Mouse (Mus musculus) intestine, embryonic 15.5 days (tissue): ENCODE data around the gene Dph1. TPM values are rescaled to one million over a fixed set of nuclear protein-coding genes. Genes with fewer than 3 reads are reported as not detected.

Experiments used
- ATAC-seq: fragments of 200-750 bp; cut with Nextera tagmentation; 2 replicates; pipeline ENCODE4 v1.8.0; 2017; ENCODE audit warnings: moderate TSS enrichment, moderate library complexity
- H3K27ac ChIP-seq: fragments of 300-500 bp; sonication (generic); 2 replicates; pipeline ENCODE4 v1.5.1; 2015; ENCODE audit warnings: mild to moderate bottlenecking, inconsistent platforms
- H3K27me3 ChIP-seq: fragments of 300-500 bp; sonication (generic); replicated peaks from 2 replicates; pipeline ENCODE4 v1.6.1; 2015; ENCODE audit warnings: inconsistent platforms
- H3K36me3 ChIP-seq: fragments of 300-500 bp; sonication (generic); 2 replicates; pipeline ENCODE4 v1.6.1; 2015; ENCODE audit warnings: inconsistent platforms
- H3K4me1 ChIP-seq: fragments of 300-500 bp; sonication (generic); replicated peaks from 2 replicates; pipeline ENCODE4 v1.6.1; 2015; ENCODE audit warnings: inconsistent platforms
- H3K4me2 ChIP-seq: fragments of 300-500 bp; sonication (generic); replicated peaks from 2 replicates; pipeline ENCODE4 v1.6.1; 2015; ENCODE audit warnings: mild to moderate bottlenecking, inconsistent platforms
- H3K4me3 ChIP-seq: fragments of 300-500 bp; sonication (generic); replicated peaks from 2 replicates; pipeline ENCODE4 v1.5.1; 2015; ENCODE audit warnings: inconsistent platforms
- H3K9ac ChIP-seq: fragments of 300-500 bp; sonication (generic); 2 replicates; pipeline ENCODE4 v1.6.1; 2015; ENCODE audit warnings: inconsistent platforms
- H3K9me3 ChIP-seq: fragments of 300-500 bp; sonication (generic); 2 replicates; pipeline ENCODE4 v1.6.1; 2016; ENCODE audit warnings: inconsistent platforms
- WGBS: fragments of 180-500 bp; shearing (Covaris S2); methylation state at CpG from one replicate; pipeline ENCODE4 v1.1.7; 2015; 5-methylcytosine and 5-hydroxymethylcytosine counted together
- polyA plus RNA-seq: library from polyadenylated mRNA; unstranded; fragments of >200 nt; fragmentation: Nextera tagmentation; extraction: Ambion mirVana; gene quantifications from 2 replicates; pipeline ENCODE4 v1.2.1, GENCODE M21; 2015

Dph1 gene
- polyA plus RNA-seq, 1 experiment from 2014 or later, result 23.8 TPM

DNA sequence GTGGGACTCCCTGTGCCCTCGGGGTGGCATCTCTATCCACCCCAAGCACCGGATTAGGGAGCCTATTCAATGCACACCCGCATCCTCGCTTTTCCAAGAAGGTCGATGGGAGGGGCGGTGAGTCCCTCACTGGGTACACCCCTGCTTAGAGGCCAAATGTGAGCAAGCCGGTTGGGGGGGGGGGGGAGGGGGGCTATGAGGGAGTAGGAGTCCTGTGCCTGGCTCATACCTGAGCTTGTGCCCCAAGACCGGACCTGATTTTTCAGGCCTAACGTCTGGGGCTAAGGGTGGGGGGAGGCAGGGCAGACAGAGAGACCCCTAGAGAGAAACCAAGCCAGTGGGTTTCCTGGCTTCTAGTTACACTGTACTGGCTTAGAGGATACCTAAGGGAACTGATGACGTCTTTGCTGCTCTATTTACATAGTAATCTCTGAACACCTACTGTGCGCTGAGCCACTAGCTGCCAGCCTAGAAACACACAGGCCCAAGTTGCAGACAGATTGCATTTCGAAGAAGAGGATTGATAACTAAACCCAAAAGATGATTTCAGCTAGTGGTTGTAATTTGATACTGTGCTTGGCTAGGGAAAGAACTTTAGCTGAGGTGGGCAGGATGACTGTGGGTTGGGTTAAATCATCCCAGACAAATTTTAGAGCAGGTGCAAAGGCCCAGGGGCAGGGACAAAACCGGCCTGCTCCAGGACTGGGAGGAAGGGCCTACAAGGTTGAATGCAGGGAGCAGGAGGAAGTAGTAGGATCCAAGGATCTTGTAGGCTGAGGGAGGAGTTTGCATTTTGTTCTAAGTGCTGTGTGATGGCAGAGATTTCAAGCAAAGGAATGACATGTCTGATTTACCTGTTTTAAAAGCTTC, 23.3 kb upstream of the Dph1 start:
- Histone ChIP-seq H3K9me3 (no peaks in the 10 kb centered on the region), H3K27ac (peak overlapping the region; percentile 83), H3K36me3 (no peaks in the 10 kb centered on the region), H3K4me3 (peak overlapping the region; percentile 31), H3K4me1 (peaks cover 36% of the 10 kb centered on the region), H3K4me2 (peak overlapping the region; percentile 78), H3K27me3 (no peaks in the 10 kb centered on the region), H3K9ac (peak overlapping the region; percentile 37)
- WGBS, result 24% methylated on average over 12 of the region's 13 CpGs
- ATAC-seq, result peak; percentile 37; the same call in 1 of the 2 replicates

DNA sequence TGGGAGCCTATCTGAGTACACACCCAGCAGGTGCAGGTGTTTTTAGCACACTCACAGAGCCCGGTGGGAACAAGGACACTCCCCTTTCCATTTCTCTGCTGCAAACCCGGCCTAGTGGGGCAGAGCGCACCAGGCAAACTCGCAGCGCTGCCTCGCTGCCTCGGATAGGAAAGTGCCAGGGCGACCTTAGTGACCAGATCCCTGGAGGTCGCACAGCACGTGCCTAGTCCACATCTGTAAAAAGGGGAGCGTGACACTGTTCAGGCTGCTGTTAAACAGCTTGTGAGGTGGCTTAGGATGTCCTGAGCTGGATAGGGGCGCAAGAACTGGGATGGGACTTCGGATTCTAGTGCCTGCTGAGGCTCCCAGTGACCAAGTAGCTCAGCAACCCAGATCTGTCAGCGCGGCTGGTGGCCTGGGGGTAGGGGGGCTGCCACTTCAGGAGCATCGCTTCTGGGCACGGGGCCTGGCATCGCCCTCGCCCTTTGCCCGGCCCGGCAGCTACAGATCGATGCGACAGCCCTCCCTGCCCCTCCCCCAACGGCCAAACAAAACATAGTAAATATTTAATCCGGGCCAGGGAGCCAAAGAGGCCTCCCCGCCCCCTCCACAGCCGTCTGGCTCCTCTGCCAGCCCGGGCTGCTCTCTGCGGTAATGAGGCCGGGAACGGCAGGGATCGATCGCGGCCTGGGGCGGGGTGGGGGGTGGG, 22.5 kb upstream of the Dph1 start:
- H3K27ac ChIP-seq, result peak overlapping the region; percentile 83
- peak overlapping the region; percentile 31 for H3K4me3 ChIP-seq
- peak; percentile 89 for ATAC-seq
- H3K9ac ChIP-seq, result peak overlapping the region; percentile 37
- 8% methylated on average over 35 of the region's 35 CpGs for WGBS
- no peaks in the 10 kb centered on the region for H3K9me3 ChIP-seq
- peak overlapping the region; percentile 78 for H3K4me2 ChIP-seq
- peaks cover 36% of the 10 kb centered on the region for H3K4me1 ChIP-seq
- H3K36me3 ChIP-seq, result no peaks in the 10 kb centered on the region
- H3K27me3 ChIP-seq, result no peaks in the 10 kb centered on the region

GRCm38 (mm10) chr11:75212876-75213275, 21.8 kb upstream of the Dph1 start:
- no peak overlapping the region for H3K4me3 ChIP-seq
- H3K4me2 ChIP-seq, result no peak overlapping the region
- no peak overlapping the region for H3K9ac ChIP-seq
- WGBS, result 57% methylated on average over 1 of the region's 3 CpGs
- no peaks in the 10 kb centered on the region for H3K27me3 ChIP-seq
- H3K4me1 ChIP-seq, result peaks cover 36% of the 10 kb centered on the region
- 0 out of 2 replicates have a peak, but pooled peaks have one; percentile 18 for ATAC-seq
- H3K36me3 ChIP-seq, result no peaks in the 10 kb centered on the region
- H3K27ac ChIP-seq, result peak overlapping the region; percentile 73; the same call in 1 of the 2 replicates
- H3K9me3 ChIP-seq, result no peaks in the 10 kb centered on the region

DNA sequence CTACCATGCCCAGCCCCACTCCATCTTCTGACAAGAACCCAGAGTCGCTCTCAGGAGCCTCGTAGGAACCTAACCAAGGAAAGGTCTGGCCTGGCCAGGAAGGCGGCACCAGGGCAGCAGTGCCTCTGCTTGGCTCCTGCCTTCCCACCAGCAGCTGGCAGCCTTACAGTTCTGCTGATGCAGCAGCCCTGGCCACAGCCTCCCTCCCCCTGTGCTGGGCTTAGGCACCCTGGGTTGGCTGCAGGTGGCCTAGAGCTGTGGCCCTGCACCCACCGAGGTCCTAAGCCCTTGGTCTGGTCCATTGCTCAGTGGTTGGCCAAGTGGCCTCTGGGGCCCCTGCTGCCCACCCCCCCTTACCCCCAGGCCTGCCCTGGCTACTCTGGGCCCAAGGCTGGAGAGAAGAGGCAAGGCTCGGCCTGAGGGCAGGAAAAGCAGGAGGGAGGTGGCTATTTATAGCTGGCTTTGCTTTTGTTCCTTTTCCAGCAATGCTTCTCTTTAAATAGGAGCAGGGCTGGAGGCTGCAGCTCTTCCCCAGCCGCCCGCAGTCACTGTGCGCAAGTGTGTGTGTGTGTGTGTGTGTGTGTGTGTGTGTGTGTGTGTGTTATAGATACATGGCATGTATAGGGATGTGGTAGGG, 21.1 kb upstream of the Dph1 start:
- Histone ChIP-seq H3K9ac (no peak overlapping the region), H3K9me3 (no peaks in the 10 kb centered on the region), H3K4me2 (no peak overlapping the region), H3K4me3 (no peak overlapping the region), H3K36me3 (no peaks in the 10 kb centered on the region), H3K27ac (peak overlapping the region; percentile 73), H3K27me3 (no peaks in the 10 kb centered on the region), H3K4me1 (peaks cover 36% of the 10 kb centered on the region)
- ATAC-seq, result 0 out of 2 replicates have a peak, but pooled peaks have one; percentile 2
- WGBS, result 61% methylated on average over 8 of the region's 8 CpGs

DNA sequence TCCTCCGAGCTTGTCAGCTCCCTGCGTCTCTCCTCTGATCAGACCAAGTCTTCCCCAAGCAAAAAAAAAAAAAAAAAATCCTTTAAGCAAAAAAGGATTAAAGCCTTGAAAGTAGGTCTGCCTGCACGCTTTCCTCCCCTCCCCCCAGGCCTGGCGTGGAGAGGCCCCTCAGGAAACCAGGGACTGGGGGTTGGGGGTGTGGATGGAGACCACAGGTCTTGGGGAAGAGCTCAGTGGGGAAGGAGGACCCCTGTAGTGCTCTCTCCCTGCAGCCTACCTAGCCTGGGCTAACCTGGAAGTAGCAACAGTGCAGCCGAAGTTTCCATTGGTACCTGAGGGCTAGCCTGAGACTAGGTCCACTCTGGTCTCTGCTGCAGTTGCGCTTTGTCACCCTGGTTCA, 19.7 kb upstream of the Dph1 start:
- Histone ChIP-seq H3K4me3 (no peak overlapping the region), H3K9me3 (no peaks in the 10 kb centered on the region), H3K27me3 (no peaks in the 10 kb centered on the region), H3K9ac (no peak overlapping the region), H3K4me1 (peaks cover 33% of the 10 kb centered on the region), H3K27ac (no peak overlapping the region), H3K4me2 (no peak overlapping the region), H3K36me3 (no peaks in the 10 kb centered on the region)
- 58% methylated on average over 6 of the region's 6 CpGs for WGBS
- ATAC-seq, result no peak

- ATAC-seq, result no peak
- 67% methylated on average over 4 of the region's 4 CpGs for whole genome bisulfite sequencing
- Histone ChIP-seq H3K9ac (no peak overlapping the region), H3K9me3 (no peaks in the 10 kb centered on the region), H3K4me1 (peaks cover 31% of the 10 kb centered on the region), H3K27ac (no peak overlapping the region), H3K27me3 (no peaks in the 10 kb centered on the region), H3K4me2 (no peak overlapping the region), H3K36me3 (no peaks in the 10 kb centered on the region), H3K4me3 (no peak overlapping the region)
Measured at GRCm38 (mm10) chr11:75210093-75210492, 19.1 kb upstream of the Dph1 start.

GRCm38 (mm10) chr11:75209363-75209762, 18.3 kb upstream of the Dph1 start:
- Histone ChIP-seq H3K27me3 (no peaks in the 10 kb centered on the region), H3K4me2 (no peak overlapping the region), H3K4me1 (peaks cover 31% of the 10 kb centered on the region), H3K9me3 (no peaks in the 10 kb centered on the region), H3K4me3 (no peak overlapping the region), H3K27ac (no peak overlapping the region), H3K36me3 (no peaks in the 10 kb centered on the region), H3K9ac (no peak overlapping the region)
- no peak for ATAC-seq
- 80% methylated on average over 4 of the region's 4 CpGs for WGBS

- ATAC-seq, result peak; percentile 67
- Histone ChIP-seq H3K4me1 (peaks cover 17% of the 10 kb centered on the region; the same call in 1 of the 2 replicates), H3K4me2 (no peak overlapping the region), H3K27ac (peak overlapping the region; percentile 32; the same call in 1 of the 2 replicates), H3K36me3 (no peaks in the 10 kb centered on the region), H3K27me3 (no peaks in the 10 kb centered on the region), H3K4me3 (no peak overlapping the region), H3K9ac (no peak overlapping the region), H3K9me3 (no peaks in the 10 kb centered on the region)
- 58% methylated on average over 4 of the region's 4 CpGs for WGBS
Measured at GRCm38 (mm10) chr11:75206347-75206746, 15.3 kb upstream of the Dph1 start.

- ATAC-seq, result no peak
- Histone ChIP-seq H3K27ac (no peak overlapping the region), H3K4me1 (peaks cover 10% of the 10 kb centered on the region; the same call in 1 of the 2 replicates), H3K27me3 (no peaks in the 10 kb centered on the region), H3K9me3 (no peaks in the 10 kb centered on the region), H3K4me2 (no peak overlapping the region), H3K36me3 (no peaks in the 10 kb centered on the region), H3K4me3 (no peak overlapping the region), H3K9ac (no peak overlapping the region)
- WGBS, result 54% methylated on average over 9 of the region's 9 CpGs
Measured at GRCm38 (mm10) chr11:75204472-75204871, 13.4 kb upstream of the Dph1 start.

- Histone ChIP-seq H3K4me2 (no peak overlapping the region), H3K9ac (no peak overlapping the region), H3K36me3 (no peaks in the 10 kb centered on the region), H3K27ac (no peak overlapping the region), H3K4me3 (no peak overlapping the region), H3K9me3 (no peaks in the 10 kb centered on the region), H3K4me1 (peaks cover 10% of the 10 kb centered on the region; the same call in 1 of the 2 replicates), H3K27me3 (0 out of 2 replicates have a peak, but pooled peaks cover under 1% of the 10 kb centered on the region)
- ATAC-seq, result no peak
- 86% methylated on average over 4 of the region's 4 CpGs for WGBS
Measured at GRCm38 (mm10) chr11:75203926-75204325, 12.9 kb upstream of the Dph1 start.

GRCm38 (mm10) chr11:75201721-75202120, 10.7 kb upstream of the Dph1 start:
- Histone ChIP-seq H3K27ac (no peak overlapping the region), H3K9me3 (no peaks in the 10 kb centered on the region), H3K4me1 (peaks cover 10% of the 10 kb centered on the region; the same call in 1 of the 2 replicates), H3K9ac (no peak overlapping the region), H3K4me2 (no peak overlapping the region), H3K4me3 (no peak overlapping the region), H3K27me3 (peaks cover 11% of the 10 kb centered on the region; the same call in 1 of the 2 replicates), H3K36me3 (no peaks in the 10 kb centered on the region)
- ATAC-seq, result no peak
- 43% methylated on average over 8 of the region's 8 CpGs for WGBS

- H3K4me3 ChIP-seq, result no peak overlapping the region
- H3K27ac ChIP-seq, result no peak overlapping the region
- peaks cover 19% of the 10 kb centered on the region for H3K27me3 ChIP-seq
- H3K9ac ChIP-seq, result no peak overlapping the region
- ATAC-seq, result no peak
- no peaks in the 10 kb centered on the region for H3K36me3 ChIP-seq
- H3K4me2 ChIP-seq, result no peak overlapping the region
- WGBS, result 93% methylated on average over 12 of the region's 12 CpGs
- peaks cover 8% of the 10 kb centered on the region; the same call in 1 of the 2 replicates for H3K4me1 ChIP-seq
- H3K9me3 ChIP-seq, result no peaks in the 10 kb centered on the region
Measured at GRCm38 (mm10) chr11:75200935-75201334, 9.9 kb upstream of the Dph1 start.
